Mouse (Mus musculus): ENCODE data around the gene Nol3.

The Nol3 gene

DNA sequence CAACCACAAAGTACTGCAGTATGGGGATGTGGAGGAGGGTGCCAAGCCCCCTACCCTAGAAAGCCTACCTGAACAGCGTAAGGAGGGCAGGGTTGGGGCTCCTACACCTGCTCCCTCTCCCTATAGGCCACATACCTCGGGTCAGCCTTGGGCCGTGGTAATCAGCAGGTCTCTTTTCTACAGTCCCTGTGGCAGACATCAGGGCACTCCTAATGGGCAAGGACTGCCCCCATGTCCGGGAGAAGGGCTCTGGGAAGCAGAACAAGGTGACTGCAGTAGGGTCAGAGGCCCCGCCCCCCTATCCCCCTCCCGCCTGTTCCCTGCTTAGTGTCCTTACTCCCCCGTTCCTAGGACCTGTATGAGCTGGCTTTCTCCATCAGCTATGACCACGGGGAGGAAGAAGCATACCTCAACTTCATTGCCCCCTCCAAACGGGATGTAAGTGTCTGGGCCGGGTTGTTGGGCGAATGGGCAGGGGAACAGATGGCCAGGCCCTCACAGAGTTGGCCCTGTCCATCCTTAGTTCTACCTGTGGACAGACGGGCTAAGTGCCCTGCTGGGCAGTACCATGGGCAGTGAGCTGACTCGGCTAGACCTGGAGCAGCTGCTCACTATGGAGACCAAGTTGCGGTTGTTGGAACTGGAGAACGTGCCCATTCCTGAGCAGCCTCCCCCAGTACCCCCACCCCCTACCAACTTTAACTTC, 33.4 kb downstream of the Nol3 start:
- DNase-seq = peak; percentile 87

DNA sequence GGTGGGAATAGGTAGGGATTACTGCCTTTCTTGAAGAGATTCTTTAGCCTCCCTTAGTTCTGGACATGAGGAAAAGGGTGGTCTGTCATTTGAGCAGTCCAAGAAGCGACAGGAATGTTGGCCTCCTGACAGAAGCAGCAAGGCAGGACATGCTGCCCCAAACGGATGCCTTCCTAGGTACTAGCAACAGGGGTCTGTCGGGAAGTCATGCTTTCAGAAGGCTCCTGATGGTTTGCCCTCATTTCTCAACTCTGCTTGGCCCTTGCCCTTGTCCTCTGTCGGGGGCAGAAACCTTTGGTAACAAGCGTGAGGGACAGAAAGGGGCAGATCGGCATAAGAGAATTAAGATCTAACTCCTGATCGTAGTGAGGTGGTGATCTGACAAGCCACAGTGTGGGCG, 34.2 kb downstream of the Nol3 start:
- no peak for DNase-seq

DNA sequence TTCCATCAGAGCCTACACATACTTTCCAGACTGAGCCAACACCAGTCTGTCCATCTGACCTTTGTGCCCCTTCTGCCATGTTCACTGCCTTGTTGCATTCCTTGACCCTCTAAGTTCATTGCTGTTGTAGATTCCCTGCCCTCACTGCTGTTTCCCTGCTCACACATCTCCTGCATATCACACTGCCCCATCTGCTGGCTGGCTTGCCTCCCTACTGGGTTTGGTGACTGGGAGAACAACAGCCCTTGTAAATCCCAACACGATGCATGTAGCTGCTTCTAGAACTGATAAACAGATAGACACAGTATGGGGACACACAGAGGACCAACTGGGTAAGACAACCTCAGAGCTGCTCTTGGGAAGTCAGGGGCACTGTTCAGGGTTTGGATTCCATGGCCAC, 35.8 kb downstream of the Nol3 start:
- DNase-seq = no peak

DNA sequence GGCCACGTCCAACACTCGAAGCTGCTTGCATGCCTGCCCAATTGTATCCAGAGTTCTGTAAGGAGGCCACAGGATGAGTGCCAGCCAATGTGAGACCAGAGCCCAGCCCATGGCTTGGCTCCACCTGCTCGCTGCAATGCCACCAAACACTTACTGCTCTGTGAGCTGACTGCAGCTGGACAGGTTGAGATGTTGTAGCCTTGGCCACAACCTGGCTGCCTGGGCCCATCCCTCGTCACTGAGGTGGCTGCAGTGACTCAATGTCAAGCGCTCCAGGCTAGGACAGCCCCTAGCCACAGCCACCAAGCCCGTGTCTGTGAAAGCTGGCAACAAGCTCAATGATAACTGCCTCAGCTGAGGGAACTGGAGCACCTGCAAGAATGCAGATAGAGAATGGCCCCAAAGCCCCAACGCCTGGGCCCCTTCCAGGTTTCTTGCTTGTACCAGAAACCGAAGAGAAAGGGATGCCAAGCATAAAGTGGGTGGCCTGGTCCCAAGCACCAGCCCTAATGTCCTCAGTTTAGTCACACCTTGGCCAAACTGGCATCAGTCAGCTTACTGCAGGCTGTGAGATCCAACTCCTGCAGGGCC, 37.0 kb downstream of the Nol3 start:
- peak; percentile 97 for DNase-seq

DNA sequence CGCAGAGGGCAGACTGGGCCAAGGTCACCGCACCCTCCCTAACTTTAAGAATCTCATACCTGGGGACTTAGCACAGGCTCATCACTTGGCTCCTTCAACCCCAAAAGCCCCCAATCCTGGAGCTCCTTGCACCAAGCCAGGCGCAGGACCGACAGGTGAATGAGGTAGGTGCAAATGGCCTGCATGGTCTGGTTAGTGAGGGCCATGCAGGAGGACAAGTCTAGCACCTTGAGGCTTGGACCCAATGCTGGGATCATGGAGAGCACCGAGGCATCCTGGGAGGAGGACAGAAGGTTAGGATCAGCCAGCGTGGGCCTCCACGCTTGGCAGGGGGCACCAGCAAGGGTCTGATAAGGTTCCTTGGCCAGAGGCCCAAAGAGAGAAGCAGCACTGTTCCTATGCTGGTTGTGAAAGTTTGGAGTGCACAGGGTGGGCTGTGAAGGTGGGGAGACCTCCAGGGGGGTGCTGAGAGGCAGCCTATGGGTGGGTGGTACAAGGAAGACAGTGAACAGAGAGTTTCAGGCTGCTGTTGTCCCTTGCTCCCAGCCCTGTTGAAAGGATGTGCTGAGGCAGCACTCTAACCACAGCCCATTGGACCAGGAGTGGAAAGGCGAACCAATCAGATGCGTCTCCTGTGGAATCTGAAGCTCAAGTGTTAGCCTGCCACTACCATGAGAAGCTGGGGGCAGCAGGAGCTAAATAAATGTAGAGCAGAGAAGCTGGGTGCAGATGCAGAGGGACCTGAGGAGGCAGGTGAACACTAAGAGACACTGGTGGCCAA, 37.9 kb downstream of the Nol3 start:
- DNase-seq = peak; percentile 86

DNA sequence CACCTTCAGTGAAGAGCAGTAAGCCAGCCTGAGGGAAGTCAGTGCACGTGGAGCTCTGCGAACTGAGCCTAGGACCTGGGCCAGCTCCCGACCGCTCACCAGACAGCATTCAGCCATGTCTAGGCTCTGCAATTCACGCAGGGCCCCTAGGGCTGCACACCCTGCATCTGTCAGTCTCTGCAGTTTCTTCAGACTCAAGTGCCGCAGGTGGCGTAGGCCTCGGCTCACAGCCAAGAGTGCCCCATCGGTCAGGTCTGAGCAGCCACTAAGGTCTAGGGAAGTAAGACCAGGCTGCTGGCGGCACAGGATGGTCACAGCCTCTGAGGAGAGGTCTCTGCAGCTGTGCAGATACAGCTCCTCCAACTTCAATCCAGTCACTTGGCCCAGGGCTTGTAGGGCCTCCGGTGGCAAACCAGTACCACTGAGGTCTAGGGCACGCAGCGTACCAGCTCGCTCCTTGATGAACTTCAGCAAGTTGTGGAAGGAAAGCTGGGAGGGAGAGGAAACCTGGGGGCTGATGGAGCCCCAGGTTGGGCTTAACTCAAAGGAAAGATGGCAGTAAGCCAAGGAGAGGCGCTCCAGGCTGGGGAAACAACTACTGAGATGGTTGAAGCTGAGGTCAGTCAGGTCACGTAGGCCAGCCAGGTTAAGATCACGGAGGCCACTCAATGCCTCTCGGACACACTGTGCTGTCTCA, 39.3 kb downstream of the Nol3 start:
- no peak for DNase-seq

DNA sequence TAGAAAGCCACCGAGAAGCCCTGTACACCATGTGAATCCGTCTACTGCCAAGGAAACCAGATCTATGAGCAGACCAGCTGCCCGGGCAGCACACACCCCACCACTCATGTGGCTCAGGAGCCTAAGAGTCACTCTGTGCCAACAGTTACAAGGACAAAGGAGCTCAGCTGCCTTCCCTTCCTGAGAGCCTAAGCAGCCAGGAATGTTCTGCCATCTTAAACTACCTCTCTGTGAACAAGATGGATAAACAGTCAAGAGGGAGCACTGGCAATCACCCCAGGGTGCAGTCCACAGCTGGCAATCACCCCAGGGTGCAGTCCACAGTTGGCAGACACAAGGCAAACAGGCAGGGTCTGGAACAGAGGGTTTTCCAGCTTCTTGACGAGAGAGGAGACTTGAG, 42.0 kb downstream of the Nol3 start:
- peak; percentile 94 for DNase-seq

DNA sequence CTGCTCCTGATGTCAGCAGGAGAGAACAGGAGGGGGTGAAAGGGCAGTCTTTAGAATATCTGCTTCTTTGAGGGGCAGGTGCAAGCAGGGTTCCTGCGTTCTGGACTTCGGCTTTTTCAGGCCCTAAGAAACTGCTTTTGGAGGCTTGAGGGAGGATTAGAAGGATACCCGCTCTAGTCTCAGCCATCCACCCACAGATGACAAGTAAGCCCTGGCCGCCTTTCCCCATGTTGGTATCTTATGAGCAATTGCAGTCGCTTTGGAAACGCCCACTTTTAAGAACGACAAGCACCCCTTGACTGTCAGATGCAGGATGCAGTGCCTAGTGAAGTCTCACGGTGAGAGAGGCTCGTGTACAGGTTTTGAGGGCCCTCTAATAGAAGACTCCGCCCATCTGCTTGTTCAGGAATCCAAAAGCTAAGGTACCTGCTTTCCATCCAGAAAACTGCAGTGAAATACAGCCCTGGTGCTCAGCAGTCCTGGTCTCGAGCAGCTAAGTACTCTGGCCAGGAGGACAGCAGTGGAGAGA, 42.8 kb downstream of the Nol3 start:
- DNase-seq = no peak

DNA sequence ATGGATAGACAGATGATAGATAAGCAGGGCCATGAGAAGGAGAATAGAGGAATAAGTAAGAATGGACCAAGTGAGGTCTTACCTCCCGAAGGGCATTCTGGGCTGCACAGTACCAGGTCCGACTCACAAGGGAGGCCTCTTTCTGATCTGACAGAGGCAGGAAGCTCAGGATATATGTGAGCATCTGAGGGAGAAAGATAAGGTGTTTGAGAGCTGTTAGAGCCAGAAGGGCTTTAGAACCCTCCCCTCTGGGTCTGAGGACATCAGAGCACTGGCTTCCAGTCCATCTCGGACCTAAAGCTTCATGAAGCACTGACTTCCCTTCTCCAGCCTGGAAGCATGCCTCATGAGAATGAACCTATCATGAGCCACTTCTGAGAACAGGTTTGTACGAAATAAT, 47.2 kb downstream of the Nol3 start:
- DNase-seq = no peak

DNA sequence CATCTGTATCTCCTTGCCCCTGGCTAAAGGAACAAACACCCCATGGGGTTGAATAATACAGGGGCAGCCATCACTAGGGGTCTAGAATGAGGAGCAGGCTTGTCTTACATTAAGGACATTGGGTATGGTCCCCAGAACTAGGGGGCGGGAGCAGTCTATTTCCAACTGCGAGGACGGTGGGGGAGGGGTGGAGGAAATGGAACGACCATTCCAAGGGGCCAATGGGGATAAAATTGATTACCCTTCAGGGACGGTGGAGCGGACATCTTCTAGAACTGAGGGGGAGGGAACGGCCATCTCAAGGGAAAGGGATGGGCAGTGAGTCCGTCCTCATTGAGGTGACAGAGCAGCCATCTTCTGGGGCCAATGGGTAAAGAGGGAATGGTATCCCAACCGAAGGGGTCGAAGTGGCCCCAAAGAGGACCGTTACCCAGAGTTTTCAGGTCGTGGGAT, 49.7 kb downstream of the Nol3 start:
- no peak for DNase-seq

DNA sequence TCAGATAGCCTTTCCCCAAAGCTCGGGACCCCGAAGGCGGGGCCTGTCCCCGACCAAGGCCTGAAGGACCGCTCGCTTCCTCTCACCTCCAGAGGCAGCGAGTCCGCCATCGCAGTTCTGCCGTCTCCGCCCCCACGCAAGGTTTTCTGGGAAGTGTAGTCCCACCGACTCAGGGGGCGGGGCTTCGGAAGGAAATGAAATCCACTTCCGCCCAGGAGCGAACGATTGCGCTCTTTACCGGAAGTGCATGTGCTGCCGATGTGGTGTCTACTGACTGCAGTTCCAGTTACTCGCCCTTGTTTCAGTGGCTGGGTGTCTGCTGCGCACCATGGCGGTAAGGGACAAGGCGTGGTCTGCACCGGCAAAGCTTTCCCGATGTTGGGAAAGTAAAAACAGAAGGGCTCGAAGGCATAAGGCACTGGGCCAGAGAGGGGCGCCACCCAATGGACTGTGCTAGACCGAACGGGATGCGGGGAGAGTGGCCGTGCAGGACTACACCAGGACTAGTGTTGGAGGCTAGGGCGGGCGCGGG, 50.3 kb downstream of the Nol3 start, which contains the start of the genes Lrrc29 and Tmem208:
Gene Lrrc29 (minus strand): TSS at position 138 of the 532 bp plus-strand sequence.
Gene Tmem208 (plus strand): TSS at position 214 of the 532 bp plus-strand sequence.
- peak; percentile 99 for DNase-seq

DNA sequence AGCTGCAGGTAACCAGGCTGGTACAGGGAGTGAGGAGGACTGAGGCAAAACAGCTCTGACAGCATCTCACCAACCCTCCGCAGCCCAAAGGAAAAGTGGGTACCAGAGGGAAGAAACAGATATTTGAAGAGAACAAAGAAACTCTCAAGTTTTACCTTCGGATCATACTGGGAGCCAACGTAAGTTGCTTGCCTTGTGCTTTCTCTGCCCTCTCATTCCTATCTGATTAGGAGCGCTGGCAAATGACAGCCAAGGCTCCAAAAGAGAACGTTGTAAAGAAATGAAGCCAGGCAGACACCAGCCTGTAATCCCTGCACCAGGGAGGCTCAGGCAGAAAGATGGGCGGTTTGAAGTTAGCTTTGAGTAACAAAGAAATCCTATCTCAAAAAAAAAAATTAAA, 51.0 kb downstream of the Nol3 start:
- peak; percentile 75 for DNase-seq

DNA sequence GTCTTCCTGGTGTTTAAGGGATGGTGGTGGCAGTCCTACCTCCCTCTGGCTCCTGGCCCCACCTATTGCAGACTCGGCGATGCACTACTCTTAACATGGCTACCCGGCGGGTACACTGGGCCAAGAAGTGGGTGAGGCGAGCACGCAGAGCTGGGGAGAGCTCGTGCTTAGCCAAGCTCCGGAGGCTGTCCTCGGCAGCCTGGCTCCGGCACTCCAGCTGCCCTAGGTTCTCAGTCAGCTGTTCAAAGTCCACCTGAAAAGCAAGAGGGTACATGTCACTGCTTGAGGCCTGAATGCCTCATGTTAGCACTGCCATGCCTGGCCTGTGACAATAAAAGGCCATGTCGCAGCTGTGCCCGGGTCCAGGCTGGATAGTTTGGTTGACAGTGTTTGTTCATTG, 54.4 kb downstream of the Nol3 start:
- no peak for DNase-seq

DNA sequence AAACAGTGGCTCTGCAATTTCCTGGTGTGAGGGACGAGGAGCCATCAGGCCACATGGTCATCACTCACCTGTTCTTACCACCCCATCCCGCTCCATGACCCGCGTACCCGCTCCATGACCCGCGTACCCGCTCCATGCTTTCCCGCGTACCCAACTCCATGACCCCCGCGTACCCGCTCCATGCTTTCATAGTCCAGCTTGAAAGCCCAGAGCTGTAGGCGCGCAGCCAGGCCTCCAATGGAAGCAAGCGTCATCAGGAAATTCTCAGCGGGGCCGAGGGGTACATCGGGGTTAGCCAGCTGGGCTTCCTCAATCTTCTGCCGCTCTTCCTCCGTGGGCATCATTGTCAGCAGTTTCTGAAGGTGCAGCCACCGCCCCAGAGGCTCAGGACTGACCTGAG, 55.5 kb downstream of the Nol3 start:
- DNase-seq = peak; percentile 92
